Mouse (Mus musculus): ENCODE data around the gene Olfr106-ps. TPM values are rescaled to one million over a fixed set of nuclear protein-coding genes. Genes with fewer than 3 reads are reported as not detected.

Olfr106-ps gene
- polyA plus RNA-seq (2014; fragmentation: Nextera tagmentation; extraction: Ambion mirVana) = not detected in 2 replicates

GRCm38 (mm10) chr17:37390093-37390492 lies at the start of gene Olfr106-ps:
Gene Olfr106-ps (plus strand): TSS chr17:37390393.
- WGBS = 91% methylated on average over 1 of the region's 1 CpGs
- no peak for DNase-seq (ENCODE audit: low spot score)
- no peaks in the 10 kb centered on the region for H3K36me3 ChIP-seq (ENCODE audit: control insufficient read depth, insufficient read depth, low read length)
- no peak within 1 kb of the TSS for H3K9ac ChIP-seq (ENCODE audit: low read depth, low read length)
- ATAC-seq (ENCODE audit: low FRiP score) = no peak
- no peaks in the 10 kb centered on the region for H3K27me3 ChIP-seq (ENCODE audit: control insufficient read depth, insufficient read depth, low read length)
- H3K4me2 ChIP-seq (replicated peaks; ENCODE audit: low read depth, low read length) = no peak within 1 kb of the TSS
- no peaks in the 10 kb centered on the region for H3K9me3 ChIP-seq (ENCODE audit: control insufficient read depth, low read length)
- H3K4me3 ChIP-seq (ENCODE audit: low read depth, low read length) = no peak within 1 kb of the TSS
- no peak within 1 kb of the TSS for H3K27ac ChIP-seq (ENCODE audit: low read depth, low read length)
- H3K4me1 ChIP-seq (replicated peaks; ENCODE audit: control insufficient read depth, insufficient read depth, low read length) = no peaks in the 10 kb centered on the region

GRCm38 (mm10) chr17:37359282-37359681 lies 30.9 kb upstream of the Olfr106-ps start, which contains the start of gene Olfr104-ps:
Gene Olfr104-ps (plus strand): TSS chr17:37359582.
- Histone ChIP-seq H3K36me3 (ENCODE audit: control insufficient read depth, insufficient read depth, low read length) (no peaks in the 10 kb centered on the region), H3K4me1 (replicated peaks; ENCODE audit: control insufficient read depth, insufficient read depth, low read length) (no peaks in the 10 kb centered on the region), H3K9ac (ENCODE audit: low read depth, low read length) (no peak within 1 kb of the TSS), H3K4me2 (replicated peaks; ENCODE audit: low read depth, low read length) (no peak within 1 kb of the TSS), H3K27me3 (ENCODE audit: control insufficient read depth, insufficient read depth, low read length) (no peaks in the 10 kb centered on the region), H3K27ac (ENCODE audit: low read depth, low read length) (no peak within 1 kb of the TSS), H3K4me3 (ENCODE audit: low read depth, low read length) (no peak within 1 kb of the TSS), H3K9me3 (ENCODE audit: control insufficient read depth, low read length) (no peaks in the 10 kb centered on the region)
- DNase-seq (ENCODE audit: low spot score) (no peak), ATAC-seq (ENCODE audit: low FRiP score) (no peak)

GRCm38 (mm10) chr17:37378733-37379132 lies 11.5 kb upstream of the Olfr106-ps start, which contains the start of gene Olfr105-ps:
Gene Olfr105-ps (plus strand): TSS chr17:37379033.
- H3K27ac ChIP-seq (ENCODE audit: low read depth, low read length) = no peak within 1 kb of the TSS
- H3K4me1 ChIP-seq (replicated peaks; ENCODE audit: control insufficient read depth, insufficient read depth, low read length) = no peaks in the 10 kb centered on the region
- H3K36me3 ChIP-seq (ENCODE audit: control insufficient read depth, insufficient read depth, low read length) = no peaks in the 10 kb centered on the region
- no peak within 1 kb of the TSS for H3K4me2 ChIP-seq (replicated peaks; ENCODE audit: low read depth, low read length)
- no peak within 1 kb of the TSS for H3K4me3 ChIP-seq (ENCODE audit: low read depth, low read length)
- no peak for ATAC-seq (ENCODE audit: low FRiP score)
- no peaks in the 10 kb centered on the region for H3K9me3 ChIP-seq (ENCODE audit: control insufficient read depth, low read length)
- H3K9ac ChIP-seq (ENCODE audit: low read depth, low read length) = no peak within 1 kb of the TSS
- DNase-seq (ENCODE audit: low spot score) = no peak
- no peaks in the 10 kb centered on the region for H3K27me3 ChIP-seq (ENCODE audit: control insufficient read depth, insufficient read depth, low read length)

- DNase-seq (ENCODE audit: low spot score) (no peak), ATAC-seq (ENCODE audit: low FRiP score) (no peak)
- H3K9me3 ChIP-seq (ENCODE audit: control insufficient read depth, low read length) = no peaks in the 10 kb centered on the region
- no peak within 1 kb of the TSS for H3K27ac ChIP-seq (ENCODE audit: low read depth, low read length)
- no peaks in the 10 kb centered on the region for H3K36me3 ChIP-seq (ENCODE audit: control insufficient read depth, insufficient read depth, low read length)
- no peak within 1 kb of the TSS for H3K4me2 ChIP-seq (replicated peaks; ENCODE audit: low read depth, low read length)
- H3K4me3 ChIP-seq (ENCODE audit: low read depth, low read length) = no peak within 1 kb of the TSS
- no peaks in the 10 kb centered on the region for H3K27me3 ChIP-seq (ENCODE audit: control insufficient read depth, insufficient read depth, low read length)
- H3K4me1 ChIP-seq (replicated peaks; ENCODE audit: control insufficient read depth, insufficient read depth, low read length) = no peaks in the 10 kb centered on the region
- no peak within 1 kb of the TSS for H3K9ac ChIP-seq (ENCODE audit: low read depth, low read length)
- 82% methylated on average over 3 of the region's 3 CpGs for WGBS
Measured at GRCm38 (mm10) chr17:37398926-37399325, 8.7 kb downstream of the Olfr106-ps start, which contains the start of gene Olfr107. Gene Olfr107 (plus strand): TSS chr17:37399226.

GRCm38 (mm10) chr17:37413380-37413779 lies 23.2 kb downstream of the Olfr106-ps start:
- Histone ChIP-seq H3K36me3 (ENCODE audit: control insufficient read depth, insufficient read depth, low read length) (no peaks in the 10 kb centered on the region), H3K27ac (ENCODE audit: low read depth, low read length) (no peak overlapping the region), H3K4me3 (ENCODE audit: low read depth, low read length) (no peak overlapping the region), H3K4me1 (replicated peaks; ENCODE audit: control insufficient read depth, insufficient read depth, low read length) (no peaks in the 10 kb centered on the region), H3K9ac (ENCODE audit: low read depth, low read length) (no peak overlapping the region), H3K27me3 (ENCODE audit: control insufficient read depth, insufficient read depth, low read length) (no peaks in the 10 kb centered on the region), H3K9me3 (ENCODE audit: control insufficient read depth, low read length) (no peaks in the 10 kb centered on the region), H3K4me2 (replicated peaks; ENCODE audit: low read depth, low read length) (no peak overlapping the region)
- DNase-seq (ENCODE audit: low spot score) (no peak), ATAC-seq (ENCODE audit: low FRiP score) (no peak)

GRCm38 (mm10) chr17:37445180-37445579 lies 55.0 kb downstream of the Olfr106-ps start, which contains the start of gene Olfr108:
Gene Olfr108 (plus strand): TSS chr17:37445480.
- DNase-seq (ENCODE audit: low spot score) (no peak), ATAC-seq (ENCODE audit: low FRiP score) (no peak)
- no peak within 1 kb of the TSS for H3K4me2 ChIP-seq (replicated peaks; ENCODE audit: low read depth, low read length)
- H3K36me3 ChIP-seq (ENCODE audit: control insufficient read depth, insufficient read depth, low read length) = no peaks in the 10 kb centered on the region
- no peak within 1 kb of the TSS for H3K27ac ChIP-seq (ENCODE audit: low read depth, low read length)
- WGBS = 100% methylated on average over 1 of the region's 1 CpGs
- H3K9ac ChIP-seq (ENCODE audit: low read depth, low read length) = no peak within 1 kb of the TSS
- no peak within 1 kb of the TSS for H3K4me3 ChIP-seq (ENCODE audit: low read depth, low read length)
- no peaks in the 10 kb centered on the region for H3K4me1 ChIP-seq (replicated peaks; ENCODE audit: control insufficient read depth, insufficient read depth, low read length)
- H3K9me3 ChIP-seq (ENCODE audit: control insufficient read depth, low read length) = no peaks in the 10 kb centered on the region
- H3K27me3 ChIP-seq (ENCODE audit: control insufficient read depth, insufficient read depth, low read length) = no peaks in the 10 kb centered on the region

Other genes starting within 250 kb of the Olfr106-ps start
- not detected in 2 replicates for gene Olfr93, start 228.9 kb upstream of the Olfr106-ps start, polyA plus RNA-seq (2014; fragmentation: Nextera tagmentation; extraction: Ambion mirVana)
- not detected in 2 replicates for gene Ubd, start 196.5 kb upstream of the Olfr106-ps start, polyA plus RNA-seq (2014; fragmentation: Nextera tagmentation; extraction: Ambion mirVana)
- gene Olfr94, start 189.4 kb upstream of the Olfr106-ps start, polyA plus RNA-seq (2014; fragmentation: Nextera tagmentation; extraction: Ambion mirVana) = not detected in 2 replicates
- not detected in 2 replicates for gene Olfr95, start 177.3 kb upstream of the Olfr106-ps start, polyA plus RNA-seq (2014; fragmentation: Nextera tagmentation; extraction: Ambion mirVana)
- not detected in 2 replicates for gene Olfr96, start 170.2 kb upstream of the Olfr106-ps start, polyA plus RNA-seq (2014; fragmentation: Nextera tagmentation; extraction: Ambion mirVana)
- not detected in 2 replicates for gene Olfr97, start 153.1 kb upstream of the Olfr106-ps start, polyA plus RNA-seq (2014; fragmentation: Nextera tagmentation; extraction: Ambion mirVana)
- gene Olfr98, start 126.6 kb upstream of the Olfr106-ps start, polyA plus RNA-seq (2014; fragmentation: Nextera tagmentation; extraction: Ambion mirVana) = not detected in 2 replicates
- gene H2-M3, start 120.2 kb upstream of the Olfr106-ps start, polyA plus RNA-seq (2014; fragmentation: Nextera tagmentation; extraction: Ambion mirVana) = 0.93 and 1.3 TPM in 2 replicates
- gene Olfr99, start 106.9 kb upstream of the Olfr106-ps start, polyA plus RNA-seq (2014; fragmentation: Nextera tagmentation; extraction: Ambion mirVana) = not detected in 2 replicates
- not detected in 2 replicates for gene Olfr101, start 86.1 kb upstream of the Olfr106-ps start, polyA plus RNA-seq (2014; fragmentation: Nextera tagmentation; extraction: Ambion mirVana)
- gene Olfr102, start 73.3 kb upstream of the Olfr106-ps start, polyA plus RNA-seq (2014; fragmentation: Nextera tagmentation; extraction: Ambion mirVana) = not detected in 2 replicates
- gene Olfr103, start 50.7 kb upstream of the Olfr106-ps start, polyA plus RNA-seq (2014; fragmentation: Nextera tagmentation; extraction: Ambion mirVana) = not detected in 2 replicates
- gene Olfr104-ps, start 30.8 kb upstream of the Olfr106-ps start, polyA plus RNA-seq (2014; fragmentation: Nextera tagmentation; extraction: Ambion mirVana) = not detected in 2 replicates
- not detected in 2 replicates for gene Olfr105-ps, start 11.4 kb upstream of the Olfr106-ps start, polyA plus RNA-seq (2014; fragmentation: Nextera tagmentation; extraction: Ambion mirVana)
- not detected in 2 replicates for gene Olfr107, start 8.8 kb downstream of the Olfr106-ps start, polyA plus RNA-seq (2014; fragmentation: Nextera tagmentation; extraction: Ambion mirVana)
- not detected in 2 replicates for gene Olfr108, start 55.1 kb downstream of the Olfr106-ps start, polyA plus RNA-seq (2014; fragmentation: Nextera tagmentation; extraction: Ambion mirVana)
- gene Olfr109, start 68.5 kb downstream of the Olfr106-ps start, polyA plus RNA-seq (2014; fragmentation: Nextera tagmentation; extraction: Ambion mirVana) = not detected in 2 replicates
- gene H2-M2, start 93.2 kb downstream of the Olfr106-ps start, polyA plus RNA-seq (2014; fragmentation: Nextera tagmentation; extraction: Ambion mirVana) = 0.11 TPM in 1 of 2 replicates, not detected in the other
- gene Olfr110, start 102.1 kb downstream of the Olfr106-ps start, polyA plus RNA-seq (2014; fragmentation: Nextera tagmentation; extraction: Ambion mirVana) = not detected in 2 replicates
- gene Olfr111, start 117.6 kb downstream of the Olfr106-ps start, polyA plus RNA-seq (2014; fragmentation: Nextera tagmentation; extraction: Ambion mirVana) = not detected in 2 replicates
- not detected in 2 replicates for gene Olfr112, start 179.1 kb downstream of the Olfr106-ps start, polyA plus RNA-seq (2014; fragmentation: Nextera tagmentation; extraction: Ambion mirVana)
- not detected in 2 replicates for gene Olfr113, start 187.3 kb downstream of the Olfr106-ps start, polyA plus RNA-seq (2014; fragmentation: Nextera tagmentation; extraction: Ambion mirVana)
- not detected in 2 replicates for gene Olfr114, start 202.3 kb downstream of the Olfr106-ps start, polyA plus RNA-seq (2014; fragmentation: Nextera tagmentation; extraction: Ambion mirVana)
- not detected in 2 replicates for gene Olfr115, start 236.7 kb downstream of the Olfr106-ps start, polyA plus RNA-seq (2014; fragmentation: Nextera tagmentation; extraction: Ambion mirVana)
- not detected in 2 replicates for gene Olfr116, start 236.8 kb downstream of the Olfr106-ps start, polyA plus RNA-seq (2014; fragmentation: Nextera tagmentation; extraction: Ambion mirVana)

Data from hindbrain, embryonic 11.5 days (tissue).